Mouse (Mus musculus) lung, adult 2 months (tissue): Measurements from ENCODE around the gene Gm45021.

Experiments
- CTCF ChIP-seq: fragments of 200-500 bp; IDR thresholded peaks from 2 replicates; pipeline ENCODE4 v1.5.1; 2011; ENCODE audit warnings: mild to moderate bottlenecking, low read length, control low read depth; ENCODE audit not compliant: insufficient read depth
- POLR2A ChIP-seq: fragments of 200-500 bp; IDR thresholded peaks from 2 replicates; pipeline ENCODE4 v1.6.1; 2011; ENCODE audit warnings: low read depth, mild to moderate bottlenecking, control low read depth, low read length, borderline replicate concordance; ENCODE audit errors: extremely low read depth

DNA sequence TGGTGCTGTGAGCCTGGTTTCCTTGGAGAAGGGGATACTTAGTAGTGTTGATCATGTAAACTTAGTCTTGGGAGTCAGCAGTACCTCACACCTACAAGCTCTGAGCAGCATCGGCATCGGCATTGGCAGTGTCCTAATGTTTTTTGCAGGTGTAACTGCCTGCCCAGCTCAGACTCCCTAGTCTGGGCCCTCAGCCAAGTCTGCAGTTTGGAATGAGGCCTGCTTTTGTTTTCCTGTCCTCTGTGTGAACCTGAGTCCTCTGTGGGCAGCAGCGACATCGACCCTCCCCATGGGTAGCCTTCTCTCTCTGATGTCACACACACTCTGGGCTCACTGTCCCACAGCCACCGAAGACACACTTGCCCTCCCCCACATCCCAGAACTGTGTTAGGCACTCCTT is 23.1 kb upstream of the Gm45021 start:
- TF ChIP-seq CTCF (no peak), POLR2A (no peak)
